Mouse (Mus musculus): Measurements from ENCODE around the gene Cdkal1. TPM values are rescaled to one million over a fixed set of nuclear protein-coding genes. Genes with fewer than 3 reads are reported as not detected.

Gene Cdkal1
- polyA plus RNA-seq, 1 experiment: 3.3 TPM

DNA sequence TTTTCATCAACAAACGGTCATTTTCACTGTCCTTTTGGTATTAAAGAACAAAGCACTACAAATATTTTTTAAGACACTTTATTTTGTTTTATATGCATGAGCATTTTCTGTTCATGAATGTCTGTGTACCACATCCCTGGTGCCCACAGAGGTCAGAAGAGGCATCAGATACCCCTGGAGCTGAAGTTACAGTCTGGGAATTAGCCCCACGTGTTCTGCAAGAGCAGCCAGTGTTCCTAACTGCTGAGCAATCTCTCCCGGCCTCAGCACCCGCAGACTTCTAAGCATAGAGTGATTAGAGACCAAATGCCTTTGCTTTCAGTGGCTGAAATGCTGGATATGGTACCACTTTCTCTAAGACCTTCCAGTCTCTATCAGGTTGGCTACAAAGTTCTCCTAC lies 379.1 kb downstream of the Cdkal1 start:
- no peaks in the 10 kb centered on the region for H3K36me3 ChIP-seq (ENCODE audit: control insufficient read depth, insufficient read depth, low read length)
- DNase-seq: no peak
- H3K27me3 ChIP-seq (ENCODE audit: control insufficient read depth, insufficient read depth, low read length): no peaks in the 10 kb centered on the region
- WGBS: 93% methylated on average over 4 of the region's 4 CpGs
- TF ChIP-seq CTCF (IDR thresholded peaks at IDR 0.05; ENCODE audit: borderline replicate concordance, control insufficient read depth, extremely low read depth, insufficient read depth, low read length, poor library complexity) (no peak), POLR2A (IDR thresholded peaks at IDR 0.05; ENCODE audit: control insufficient read depth, extremely low read depth, insufficient read depth, low read length, poor library complexity) (no peak)
- no peaks in the 10 kb centered on the region for H3K4me1 ChIP-seq (replicated peaks; ENCODE audit: control insufficient read depth, insufficient read depth, low read length)
- no peak overlapping the region for H3K27ac ChIP-seq (ENCODE audit: control insufficient read depth, insufficient read depth, low read length)
- H3K4me3 ChIP-seq (ENCODE audit: control insufficient read depth, insufficient read depth, low read length): no peak overlapping the region

GRCm38 (mm10) chr13:29474301-29474700 lies 381.2 kb downstream of the Cdkal1 start:
- TF ChIP-seq CTCF (IDR thresholded peaks at IDR 0.05; ENCODE audit: borderline replicate concordance, control insufficient read depth, extremely low read depth, insufficient read depth, low read length, poor library complexity): no peak
- TF ChIP-seq POLR2A (IDR thresholded peaks at IDR 0.05; ENCODE audit: control insufficient read depth, extremely low read depth, insufficient read depth, low read length, poor library complexity): no peak
- Histone ChIP-seq H3K27ac (ENCODE audit: control insufficient read depth, insufficient read depth, low read length) (no peak overlapping the region), H3K4me1 (replicated peaks; ENCODE audit: control insufficient read depth, insufficient read depth, low read length) (no peaks in the 10 kb centered on the region), H3K27me3 (ENCODE audit: control insufficient read depth, insufficient read depth, low read length) (no peaks in the 10 kb centered on the region), H3K36me3 (ENCODE audit: control insufficient read depth, insufficient read depth, low read length) (no peaks in the 10 kb centered on the region), H3K4me3 (ENCODE audit: control insufficient read depth, insufficient read depth, low read length) (no peak overlapping the region)
- no peak for DNase-seq
- 94% methylated on average over 9 of the region's 9 CpGs for whole genome bisulfite sequencing

DNA sequence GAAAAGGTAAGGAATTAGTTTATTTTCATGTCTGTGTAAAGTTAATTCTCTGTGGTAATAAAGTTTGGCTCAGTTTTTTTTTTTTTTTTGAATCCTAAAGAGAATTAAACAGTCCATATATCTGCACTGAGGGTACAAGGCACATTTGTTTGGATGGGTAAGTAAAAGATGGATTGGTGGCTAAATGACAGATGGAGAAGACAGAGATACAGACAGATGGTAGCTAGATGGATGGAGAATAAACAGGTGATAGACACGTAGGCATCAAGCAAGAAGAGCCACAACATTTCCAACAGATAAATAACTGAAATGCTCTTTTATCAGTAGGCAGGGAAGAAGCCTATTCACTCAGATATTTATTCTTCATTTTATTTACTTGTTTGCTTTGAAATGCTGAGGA lies 381.7 kb downstream of the Cdkal1 start:
- no peaks in the 10 kb centered on the region for H3K4me1 ChIP-seq (replicated peaks; ENCODE audit: control insufficient read depth, insufficient read depth, low read length)
- no peaks in the 10 kb centered on the region for H3K27me3 ChIP-seq (ENCODE audit: control insufficient read depth, insufficient read depth, low read length)
- no peak overlapping the region for H3K27ac ChIP-seq (ENCODE audit: control insufficient read depth, insufficient read depth, low read length)
- no peak overlapping the region for H3K4me3 ChIP-seq (ENCODE audit: control insufficient read depth, insufficient read depth, low read length)
- 97% methylated on average over 1 of the region's 1 CpGs for whole genome bisulfite sequencing
- DNase-seq: no peak
- H3K36me3 ChIP-seq (ENCODE audit: control insufficient read depth, insufficient read depth, low read length): no peaks in the 10 kb centered on the region
- TF ChIP-seq POLR2A (IDR thresholded peaks at IDR 0.05; ENCODE audit: control insufficient read depth, extremely low read depth, insufficient read depth, low read length, poor library complexity) (no peak), CTCF (IDR thresholded peaks at IDR 0.05; ENCODE audit: borderline replicate concordance, control insufficient read depth, extremely low read depth, insufficient read depth, low read length, poor library complexity) (no peak)

GRCm38 (mm10) chr13:29462271-29462670 lies 393.2 kb downstream of the Cdkal1 start:
- no peak for TF ChIP-seq POLR2A (IDR thresholded peaks at IDR 0.05; ENCODE audit: control insufficient read depth, extremely low read depth, insufficient read depth, low read length, poor library complexity)
- no peak for TF ChIP-seq CTCF (IDR thresholded peaks at IDR 0.05; ENCODE audit: borderline replicate concordance, control insufficient read depth, extremely low read depth, insufficient read depth, low read length, poor library complexity)
- H3K36me3 ChIP-seq (ENCODE audit: control insufficient read depth, insufficient read depth, low read length): no peaks in the 10 kb centered on the region
- DNase-seq: no peak
- no peak overlapping the region for H3K4me3 ChIP-seq (ENCODE audit: control insufficient read depth, insufficient read depth, low read length)
- H3K27ac ChIP-seq (ENCODE audit: control insufficient read depth, insufficient read depth, low read length): no peak overlapping the region
- 76% methylated on average over 6 of the region's 6 CpGs for WGBS
- no peaks in the 10 kb centered on the region for H3K27me3 ChIP-seq (ENCODE audit: control insufficient read depth, insufficient read depth, low read length)
- H3K4me1 ChIP-seq (replicated peaks; ENCODE audit: control insufficient read depth, insufficient read depth, low read length): no peaks in the 10 kb centered on the region

DNA sequence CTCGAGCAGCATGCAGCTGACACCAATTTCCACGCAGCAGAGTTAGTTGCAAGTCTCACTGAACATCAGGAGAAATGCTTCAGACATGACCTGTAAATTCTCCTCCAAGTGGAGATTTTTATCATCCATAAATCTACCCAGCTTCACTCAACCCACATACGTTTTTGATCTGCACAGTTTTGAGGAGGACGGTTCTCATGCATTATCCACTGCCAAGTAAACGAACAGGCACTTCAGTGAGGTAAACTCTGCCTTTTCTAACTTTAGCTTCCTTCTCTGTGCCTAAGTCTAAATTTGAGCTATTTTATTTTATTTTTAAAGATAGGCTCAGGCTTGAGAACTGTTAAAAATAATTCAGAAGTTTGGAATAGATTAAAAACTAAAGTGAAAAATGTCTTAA lies 394.7 kb downstream of the Cdkal1 start:
- WGBS: 70% methylated on average over 5 of the region's 5 CpGs

DNA sequence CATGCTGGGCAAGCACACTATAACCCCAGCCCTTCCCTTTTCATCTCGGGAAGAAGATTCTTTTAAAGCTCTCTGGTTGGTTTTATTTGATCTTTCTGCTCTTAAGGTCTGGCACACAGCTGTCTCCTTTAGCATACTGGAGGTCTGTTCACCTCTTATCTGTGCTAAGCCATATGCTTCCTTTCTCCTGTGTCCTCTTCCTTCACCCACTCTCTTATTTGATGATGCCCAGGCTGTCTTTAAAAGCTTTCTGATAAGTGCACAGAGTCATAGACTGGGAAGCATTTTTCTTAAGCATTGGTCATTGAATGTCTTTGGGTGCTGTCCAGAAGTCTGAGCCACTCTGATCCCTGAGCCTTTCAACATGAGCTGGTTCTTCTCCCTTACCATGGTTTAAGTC lies 397.1 kb downstream of the Cdkal1 start:
- Histone ChIP-seq H3K4me3 (ENCODE audit: control insufficient read depth, insufficient read depth, low read length) (no peak overlapping the region), H3K4me1 (replicated peaks; ENCODE audit: control insufficient read depth, insufficient read depth, low read length) (no peaks in the 10 kb centered on the region), H3K27me3 (ENCODE audit: control insufficient read depth, insufficient read depth, low read length) (no peaks in the 10 kb centered on the region), H3K36me3 (ENCODE audit: control insufficient read depth, insufficient read depth, low read length) (no peaks in the 10 kb centered on the region), H3K27ac (ENCODE audit: control insufficient read depth, insufficient read depth, low read length) (no peak overlapping the region)
- 5% methylated on average over 1 of the region's 1 CpGs for WGBS
- no peak for DNase-seq
- TF ChIP-seq POLR2A (IDR thresholded peaks at IDR 0.05; ENCODE audit: control insufficient read depth, extremely low read depth, insufficient read depth, low read length, poor library complexity) (no peak), CTCF (IDR thresholded peaks at IDR 0.05; ENCODE audit: borderline replicate concordance, control insufficient read depth, extremely low read depth, insufficient read depth, low read length, poor library complexity) (no peak)

More for the DNA sequence above, 394.7 kb downstream of the Cdkal1 start:
- H3K27me3 ChIP-seq (ENCODE audit: control insufficient read depth, insufficient read depth, low read length): no peaks in the 10 kb centered on the region
- no peak overlapping the region for H3K27ac ChIP-seq (ENCODE audit: control insufficient read depth, insufficient read depth, low read length)
- DNase-seq: no peak
- H3K4me1 ChIP-seq (replicated peaks; ENCODE audit: control insufficient read depth, insufficient read depth, low read length): no peaks in the 10 kb centered on the region
- H3K36me3 ChIP-seq (ENCODE audit: control insufficient read depth, insufficient read depth, low read length): no peaks in the 10 kb centered on the region
- TF ChIP-seq POLR2A (IDR thresholded peaks at IDR 0.05; ENCODE audit: control insufficient read depth, extremely low read depth, insufficient read depth, low read length, poor library complexity): no peak
- TF ChIP-seq CTCF (IDR thresholded peaks at IDR 0.05; ENCODE audit: borderline replicate concordance, control insufficient read depth, extremely low read depth, insufficient read depth, low read length, poor library complexity): no peak
- H3K4me3 ChIP-seq (ENCODE audit: control insufficient read depth, insufficient read depth, low read length): no peak overlapping the region

DNA sequence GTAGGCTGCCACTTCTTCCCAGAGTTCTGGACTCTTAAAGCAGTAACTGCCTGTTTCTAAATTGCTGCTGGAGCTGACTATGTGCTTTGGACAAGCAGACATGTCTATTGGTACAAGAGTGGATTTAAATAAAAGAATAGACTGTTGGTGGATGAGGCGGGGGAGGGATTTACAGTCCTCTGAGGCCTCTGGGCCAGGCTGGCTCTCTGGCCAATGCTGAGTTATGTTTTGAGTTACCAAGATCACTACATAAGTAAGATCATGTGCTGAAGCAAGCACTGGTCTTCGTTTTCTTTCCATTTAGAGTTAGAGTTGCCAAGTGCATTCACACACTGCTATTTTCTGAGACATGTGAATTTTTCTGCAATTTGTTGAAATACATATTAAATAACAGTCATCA lies 418.4 kb downstream of the Cdkal1 start:
- no peaks in the 10 kb centered on the region for H3K27me3 ChIP-seq (ENCODE audit: control insufficient read depth, insufficient read depth, low read length)
- H3K36me3 ChIP-seq (ENCODE audit: control insufficient read depth, insufficient read depth, low read length): no peaks in the 10 kb centered on the region
- H3K4me3 ChIP-seq (ENCODE audit: control insufficient read depth, insufficient read depth, low read length): no peak overlapping the region
- WGBS: 91% methylated on average over 2 of the region's 2 CpGs
- TF ChIP-seq POLR2A (IDR thresholded peaks at IDR 0.05; ENCODE audit: control insufficient read depth, extremely low read depth, insufficient read depth, low read length, poor library complexity) (no peak), CTCF (IDR thresholded peaks at IDR 0.05; ENCODE audit: borderline replicate concordance, control insufficient read depth, extremely low read depth, insufficient read depth, low read length, poor library complexity) (no peak)
- DNase-seq: no peak
- H3K4me1 ChIP-seq (replicated peaks; ENCODE audit: control insufficient read depth, insufficient read depth, low read length): no peaks in the 10 kb centered on the region
- H3K27ac ChIP-seq (ENCODE audit: control insufficient read depth, insufficient read depth, low read length): no peak overlapping the region

All from thymus, adult 2 months (tissue).